Mouse (Mus musculus) adrenal gland, postnatal 14 days (tissue): Measurements from ENCODE around the gene C87499. TPM values are rescaled to one million over a fixed set of nuclear protein-coding genes. Genes with fewer than 3 reads are reported as not detected.
A peak's percentile ranks its signal among the peaks of the same experiment; 100 is the strongest.

ENCODE experiments used
- DNase-seq: peaks from one replicate; pipeline ENCODE4 v3.0.0; 2021; ENCODE audit warnings: mixed read lengths
- long read RNA-seq, 2 experiments: library from polyadenylated mRNA; stranded (forward); transcript quantifications; one replicate each; pipeline ENCODE4 v2.0.0; 2021
- total RNA-seq: library from RNA; stranded (reverse); gene quantifications from 2 replicates; pipeline ENCODE4 v1.2.3, GENCODE M21; 2021

C87499 gene
- total RNA-seq = not detected in 2 replicates
- long read RNA-seq, experiment 1 = 0 reads
- long read RNA-seq, experiment 2 = 0 reads

DNA sequence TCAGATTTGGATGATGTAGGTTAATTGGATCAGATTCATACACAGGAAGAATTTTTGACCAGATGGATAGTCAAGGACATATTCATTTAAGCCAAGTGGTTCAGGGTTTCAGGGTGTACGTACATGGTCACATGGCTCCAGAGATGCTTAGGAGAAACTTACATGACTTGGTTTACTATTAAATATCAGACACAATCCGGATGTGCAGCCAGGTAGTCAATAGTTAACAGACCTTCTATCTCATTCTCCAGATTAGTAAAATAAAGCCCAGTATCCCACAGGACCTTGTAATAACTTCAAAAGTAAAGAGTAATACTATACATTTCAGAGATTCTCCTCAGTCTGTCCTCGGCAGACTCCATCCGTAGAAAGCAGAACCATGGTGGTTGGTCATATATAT is at the start of gene C87499:
C87499 (minus strand) TSS at position 101 of the 400 bp plus-strand sequence.
- no peak for DNase-seq

DNA sequence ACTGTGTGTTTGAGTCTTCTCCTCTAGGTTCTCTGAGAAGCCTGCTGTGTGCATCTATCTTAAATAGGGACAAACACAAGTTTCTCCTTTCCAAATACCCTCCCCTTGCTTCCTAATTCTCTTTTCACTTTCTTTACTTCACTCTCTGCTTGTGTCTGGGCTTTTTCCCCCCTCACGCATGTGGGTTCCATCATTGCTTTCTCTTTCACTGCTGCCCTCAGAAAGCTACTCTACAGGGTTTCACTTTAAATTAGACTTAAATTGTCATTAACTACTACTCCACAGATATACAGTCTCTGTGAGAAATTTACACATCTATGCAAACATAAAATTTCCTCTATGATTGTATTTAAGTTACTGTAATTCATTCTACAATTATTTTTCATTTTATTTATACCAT is 49.6 kb upstream of the C87499 start, which contains the start of gene Ifna2:
Ifna2 (minus strand) TSS at position 101 of the 400 bp plus-strand sequence.
- DNase-seq = no peak

GRCm38 (mm10) chr4:88681353-88681752 is 47.1 kb upstream of the C87499 start:
- no peak for DNase-seq

GRCm38 (mm10) chr4:88680362-88680761 is 46.2 kb upstream of the C87499 start:
- DNase-seq = peak; percentile 12

DNA sequence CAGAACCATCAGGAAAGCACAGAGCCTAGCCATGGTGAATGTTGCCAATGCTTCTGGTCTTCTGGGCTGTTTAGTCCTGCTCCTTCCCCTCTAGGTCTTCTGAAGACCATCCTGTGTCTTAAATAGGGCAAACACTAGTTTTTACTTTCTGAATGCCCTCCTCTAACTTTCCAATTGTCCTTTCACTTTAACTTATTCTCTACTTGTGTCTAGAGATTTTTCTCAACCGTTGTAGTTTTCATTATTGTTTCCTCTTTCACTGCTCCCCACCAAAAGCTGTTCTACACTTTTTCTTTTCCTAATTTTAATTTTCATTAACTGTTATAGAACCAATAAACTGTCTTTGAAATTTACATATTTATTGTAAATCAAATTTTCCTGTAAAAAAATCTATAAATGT is 42.6 kb upstream of the C87499 start, which contains the start of gene Ifna16:
Ifna16 (minus strand) TSS at position 101 of the 400 bp plus-strand sequence.
- DNase-seq = no peak

GRCm38 (mm10) chr4:88655461-88655860 is 21.2 kb upstream of the C87499 start:
- no peak for DNase-seq

DNA sequence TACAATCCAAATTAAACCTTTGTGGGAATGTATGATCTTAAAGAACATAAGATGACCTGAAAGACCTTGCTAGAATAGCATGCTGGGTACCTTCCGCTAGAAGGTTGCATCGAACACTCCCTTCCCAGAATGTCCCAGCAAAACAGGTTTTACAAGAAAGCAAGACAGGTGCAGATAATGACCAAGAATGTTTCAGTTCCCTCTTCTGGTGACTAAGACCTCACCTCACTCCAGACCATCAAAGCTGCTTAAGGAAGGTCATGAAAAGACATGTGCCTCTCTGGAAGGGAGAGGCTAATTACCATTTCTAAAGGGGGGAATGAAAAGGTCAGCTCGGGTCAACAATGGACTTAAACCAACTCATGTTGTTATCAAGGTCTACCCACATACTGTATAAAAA is 19.4 kb upstream of the C87499 start:
- DNase-seq = no peak

- DNase-seq = no peak
Observed at GRCm38 (mm10) chr4:88644359-88644758, 10.1 kb upstream of the C87499 start, which contains the start of gene Ifna13. Gene Ifna13 (minus strand): TSS chr4:88644459.

- DNase-seq = no peak
Observed at GRCm38 (mm10) chr4:88642526-88642925, 8.3 kb upstream of the C87499 start.

DNA sequence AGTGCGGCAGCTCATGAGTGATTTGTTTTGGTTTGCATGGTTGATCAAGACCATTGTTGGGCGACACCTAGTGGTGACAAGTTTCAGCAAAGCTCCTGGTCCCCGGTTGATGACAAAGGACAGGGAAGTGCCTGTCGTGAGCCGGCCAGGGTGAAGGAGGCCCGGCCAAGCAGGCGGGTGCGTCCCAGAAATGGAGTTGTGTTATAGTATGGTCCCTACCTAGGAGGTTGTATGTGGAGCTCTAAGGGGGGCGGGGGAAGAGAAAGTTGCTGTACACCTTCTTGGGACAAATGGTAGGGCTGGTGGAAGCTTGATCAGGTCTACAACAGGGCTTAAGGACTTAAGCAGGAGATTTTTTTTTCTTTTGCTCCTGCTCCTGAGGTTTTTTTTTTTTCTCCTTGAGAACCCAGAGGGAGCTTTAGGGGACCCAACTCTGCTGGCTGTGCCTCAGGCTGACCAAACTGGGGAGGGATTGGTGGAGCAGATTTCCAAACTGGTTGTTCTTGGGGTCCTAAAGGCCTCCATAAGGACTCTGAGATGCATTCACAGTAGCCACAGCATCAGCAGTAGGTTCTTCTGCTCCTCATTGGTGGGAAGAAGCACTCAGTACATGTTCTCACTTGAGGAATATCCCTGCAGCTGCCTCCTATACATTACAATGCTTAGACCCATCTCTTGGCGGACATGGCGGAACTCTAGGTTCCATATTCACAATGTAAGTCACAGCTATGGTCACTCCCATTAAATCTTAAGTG is 7.0 kb upstream of the C87499 start:
- peak; percentile 95 for DNase-seq

GRCm38 (mm10) chr4:88640704-88641076 is 6.5 kb upstream of the C87499 start:
- no peak for DNase-seq

DNA sequence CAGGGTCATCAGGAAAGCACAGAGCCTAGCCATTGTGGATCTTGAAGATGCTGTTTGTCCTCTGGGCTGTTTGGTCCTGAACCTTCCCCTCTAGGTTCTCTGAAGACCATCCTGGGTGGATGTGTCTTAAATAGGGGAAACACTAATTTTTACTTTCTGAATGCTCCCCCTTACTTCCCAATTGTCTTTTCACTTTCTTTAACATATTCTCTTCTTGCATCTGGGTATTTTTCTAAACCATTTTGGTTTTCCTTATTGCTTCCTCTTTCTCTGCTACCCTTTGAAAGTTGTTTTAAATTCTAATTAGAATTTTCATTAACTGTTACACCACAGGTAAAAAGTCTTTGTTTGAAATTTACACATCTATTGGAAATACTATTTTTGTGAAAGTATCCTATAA is 30.9 kb downstream of the C87499 start, which contains the start of gene Ifna12:
Ifna12 (minus strand) TSS at position 101 of the 400 bp plus-strand sequence.
- no peak for DNase-seq

GRCm38 (mm10) chr4:88592285-88592684 is 41.9 kb downstream of the C87499 start, which contains the start of gene Ifna9:
Gene Ifna9 (minus strand): TSS chr4:88592385.
- no peak for DNase-seq

Other genes with a start within 250 kb of the C87499 start
- 4.0 and 4.1 TPM in 2 replicates for gene Hacd4, start 195.5 kb downstream of the C87499 start, total RNA-seq
- not detected in 2 replicates for gene Ifnb1, start 111.6 kb downstream of the C87499 start, total RNA-seq
- gene Ifna15, start 76.2 kb downstream of the C87499 start, total RNA-seq = not detected in 2 replicates
- gene Ifna14, start 62.6 kb downstream of the C87499 start, total RNA-seq = not detected in 2 replicates
- not detected in 2 replicates for gene Ifna9, start 42.0 kb downstream of the C87499 start, total RNA-seq
- gene Ifna12, start 31.0 kb downstream of the C87499 start, total RNA-seq = not detected in 2 replicates
- not detected in 2 replicates for gene Ifna13, start 10.0 kb upstream of the C87499 start, total RNA-seq
- gene Ifna16, start 42.5 kb upstream of the C87499 start, total RNA-seq = not detected in 2 replicates
- gene Ifna2, start 49.5 kb upstream of the C87499 start, total RNA-seq = not detected in 2 replicates
- not detected in 2 replicates for gene Ifnab, start 56.9 kb upstream of the C87499 start, total RNA-seq
- 0.49 and 0.89 TPM in 2 replicates for gene Gm26566, start 87.4 kb upstream of the C87499 start, total RNA-seq
- gene Klhl9, start 88.1 kb upstream of the C87499 start, total RNA-seq = 72.3 and 74.9 TPM in 2 replicates
- gene Gm13271, start 120.5 kb upstream of the C87499 start, total RNA-seq = not detected in 2 replicates
- not detected in 2 replicates for gene Gm13283, start 125.7 kb upstream of the C87499 start, total RNA-seq
- gene Gm13290, start 139.4 kb upstream of the C87499 start, total RNA-seq = not detected in 2 replicates
- not detected in 2 replicates for gene Gm13289, start 142.5 kb upstream of the C87499 start, total RNA-seq
- not detected in 2 replicates for gene Gm13272, start 145.4 kb upstream of the C87499 start, total RNA-seq
- gene Ifnz, start 147.7 kb upstream of the C87499 start, total RNA-seq = not detected in 2 replicates
- gene Gm13276, start 151.3 kb upstream of the C87499 start, total RNA-seq = not detected in 2 replicates
- gene Gm13277, start 154.2 kb upstream of the C87499 start, total RNA-seq = not detected in 2 replicates
- not detected in 2 replicates for gene Gm13278, start 157.1 kb upstream of the C87499 start, total RNA-seq
- not detected in 2 replicates for gene Gm13275, start 160.1 kb upstream of the C87499 start, total RNA-seq
- not detected in 2 replicates for gene Gm13279, start 163.0 kb upstream of the C87499 start, total RNA-seq
- gene Gm13285, start 165.3 kb upstream of the C87499 start, total RNA-seq = 0.22 TPM in 1 of 2 replicates, not detected in the other
- gene Gm13287, start 168.8 kb upstream of the C87499 start, total RNA-seq = not detected in 2 replicates
- gene Gm13288, start 171.1 kb upstream of the C87499 start, total RNA-seq = not detected in 2 replicates
- gene Ifna7, start 181.8 kb upstream of the C87499 start, total RNA-seq = not detected in 2 replicates
- gene Ifna11, start 185.5 kb upstream of the C87499 start, total RNA-seq = not detected in 2 replicates
- not detected in 2 replicates for gene Ifna6, start 193.0 kb upstream of the C87499 start, total RNA-seq
- gene Ifna5, start 201.1 kb upstream of the C87499 start, total RNA-seq = not detected in 2 replicates
- gene Ifna4, start 207.4 kb upstream of the C87499 start, total RNA-seq = not detected in 2 replicates
- gene Ifna1, start 215.7 kb upstream of the C87499 start, total RNA-seq = not detected in 2 replicates
- gene Ifne, start 245.8 kb upstream of the C87499 start, total RNA-seq = not detected in 2 replicates